Mouse (Mus musculus): ENCODE data around the gene Hist2h3c2. TPM values are rescaled to one million over a fixed set of nuclear protein-coding genes. Genes with fewer than 3 reads are reported as not detected.
"Not testable (repeated sequence)": the region's sequence is repeated elsewhere in the genome, so short reads cannot be mapped to it uniquely, and the experiment has no call there.

Gene Hist2h3c2
- total RNA-seq, 2 experiments from 2014 or later, result 197 to 262 TPM

GRCm38 (mm10) chr3:96261623-96262022 is 22.7 kb upstream of the Hist2h3c2 start:
- no peak for DNase-seq (ENCODE audit: low spot score in 2 of 2)

- no peak for DNase-seq (ENCODE audit: low spot score in 2 of 2)
Observed at GRCm38 (mm10) chr3:96260220-96260619, 21.3 kb upstream of the Hist2h3c2 start.

- no peak for DNase-seq (ENCODE audit: low spot score in 2 of 2)
Observed at GRCm38 (mm10) chr3:96257190-96257589, 18.3 kb upstream of the Hist2h3c2 start.

- no peak for DNase-seq (ENCODE audit: low spot score in 2 of 2)
Observed at GRCm38 (mm10) chr3:96255926-96256593, 17.1 kb upstream of the Hist2h3c2 start.

GRCm38 (mm10) chr3:96254683-96255355 is 15.9 kb upstream of the Hist2h3c2 start:
- DNase-seq (ENCODE audit: low spot score in 2 of 2), result no peak

- no peak for DNase-seq (ENCODE audit: low spot score in 2 of 2)
Observed at GRCm38 (mm10) chr3:96251787-96252186, 12.9 kb upstream of the Hist2h3c2 start.

GRCm38 (mm10) chr3:96250890-96251289 is 12.0 kb upstream of the Hist2h3c2 start:
- no peak for DNase-seq (ENCODE audit: low spot score in 2 of 2)

- no peak for DNase-seq (ENCODE audit: low spot score in 2 of 2)
Observed at GRCm38 (mm10) chr3:96249034-96249345, 10.1 kb upstream of the Hist2h3c2 start.

- DNase-seq (ENCODE audit: low spot score in 2 of 2), result no peak
Observed at GRCm38 (mm10) chr3:96248141-96249033, 9.5 kb upstream of the Hist2h3c2 start.

GRCm38 (mm10) chr3:96247356-96248140 is 8.6 kb upstream of the Hist2h3c2 start:
- no peak for DNase-seq (ENCODE audit: low spot score in 2 of 2)

GRCm38 (mm10) chr3:96246427-96246856 is 7.5 kb upstream of the Hist2h3c2 start, which contains the start of gene Hist2h3c1:
Gene Hist2h3c1 (plus strand): TSS chr3:96246685.
- DNase-seq (ENCODE audit: low spot score in 2 of 2), result not testable (repeated sequence)

GRCm38 (mm10) chr3:96246018-96246417 is 7.1 kb upstream of the Hist2h3c2 start:
- not testable (repeated sequence) for DNase-seq (ENCODE audit: low spot score in 2 of 2)

- DNase-seq (ENCODE audit: low spot score in 2 of 2), result peak; percentile 53 to 67
Observed at GRCm38 (mm10) chr3:96245003-96245886, 6.3 kb upstream of the Hist2h3c2 start, which contains the start of gene Hist2h2aa1. Gene Hist2h2aa1 (plus strand): TSS chr3:96245497.

GRCm38 (mm10) chr3:96243921-96244572 is 5.1 kb upstream of the Hist2h3c2 start:
- DNase-seq (ENCODE audit: low spot score in 2 of 2), result no peak

- no peak for DNase-seq (ENCODE audit: low spot score in 2 of 2)
Observed at GRCm38 (mm10) chr3:96240799-96241197, 1.9 kb upstream of the Hist2h3c2 start.

- peak; percentile 80 to 90 for DNase-seq (ENCODE audit: low spot score in 2 of 2)
Observed at GRCm38 (mm10) chr3:96239949-96240798, 1.2 kb upstream of the Hist2h3c2 start, which contains the start of gene Hist2h2aa2. Gene Hist2h2aa2 (minus strand): TSS chr3:96240276.

- DNase-seq (ENCODE audit: low spot score in 2 of 2), result no peak
Observed at GRCm38 (mm10) chr3:96237904-96238511, 919 bp downstream of the Hist2h3c2 start.

Data from adrenal gland, postnatal 4 days (tissue).